Mouse (Mus musculus) inflammation-experienced regulatory T-cells, adult 16 weeks (primary cell): ENCODE results near the gene Apobec3. TPM values are rescaled to one million over a fixed set of nuclear protein-coding genes. Genes with fewer than 3 reads are reported as not detected.

ENCODE experiments used
- polyA plus RNA-seq: library from polyadenylated mRNA; unstranded; fragments of 100-300 nt; shearing (Covaris generic); gene quantifications from one replicate; pipeline ENCODE4 v1.2.1, GENCODE M21; 2017

The Apobec3 gene
- 519 TPM for polyA plus RNA-seq

GRCm38 (mm10) chr15:79891436-79892212 lies at the start of gene Apobec3:
Apobec3 (plus strand) TSS chr15:79891659.

Other genes with a start within 250 kb of the Apobec3 start
- 0.79 TPM for gene Fam227a, start 232.7 kb upstream of the Apobec3 start, polyA plus RNA-seq
- gene Cby1, start 232.5 kb upstream of the Apobec3 start, polyA plus RNA-seq = 18.3 TPM
- 223 TPM for gene Tomm22, start 220.8 kb upstream of the Apobec3 start, polyA plus RNA-seq
- 4.2 TPM for gene Josd1, start 203.7 kb upstream of the Apobec3 start, polyA plus RNA-seq
- 77.5 TPM for gene Gtpbp1, start 200.8 kb upstream of the Apobec3 start, polyA plus RNA-seq
- 11.0 TPM for gene Sun2, start 149.1 kb upstream of the Apobec3 start, polyA plus RNA-seq
- 13.6 TPM for gene Dnal4, start 113.8 kb upstream of the Apobec3 start, polyA plus RNA-seq
- gene Nptxr, start 86.9 kb upstream of the Apobec3 start, polyA plus RNA-seq = 0.44 TPM
- not detected for gene Npcd, start 57.4 kb upstream of the Apobec3 start, polyA plus RNA-seq
- 75.4 TPM for gene Cbx6, start 57.0 kb upstream of the Apobec3 start, polyA plus RNA-seq
- gene Cbx7, start 79.5 kb downstream of the Apobec3 start, polyA plus RNA-seq = 103 TPM
- gene Pdgfb, start 123.3 kb downstream of the Apobec3 start, polyA plus RNA-seq = 1.5 TPM
- 0.60 TPM for gene Syngr1, start 199.7 kb downstream of the Apobec3 start, polyA plus RNA-seq
- 1,298 TPM for gene Rpl3, start 200.2 kb downstream of the Apobec3 start, polyA plus RNA-seq
- gene Tab1, start 241.5 kb downstream of the Apobec3 start, polyA plus RNA-seq = 28.4 TPM